Mouse (Mus musculus) cerebellum, adult 11-12 months (tissue): Measurements from ENCODE around the gene Gm17124.
"Not testable (repeated sequence)": the region's sequence is repeated elsewhere in the genome, so short reads cannot be mapped to it uniquely, and the experiment has no call there.

Experiments used
- DNase-seq: peaks from one replicate; pipeline ENCODE4 v3.0.0; 2022

The Gm17124 gene

GRCm38 (mm10) chr14:42599782-42600181 lies at the start of gene Gm17124:
Gene Gm17124 (minus strand): TSS chr14:42599882.
- not testable (repeated sequence) for DNase-seq

- not testable (repeated sequence) for DNase-seq
Observed at GRCm38 (mm10) chr14:42641817-42642216, 42.1 kb upstream of the Gm17124 start, which contains the start of gene Gm3633. Gene Gm3633 (minus strand): TSS chr14:42641917.
